Mouse (Mus musculus) ES-E14 (cell line): ENCODE measurements around the gene Pibf1. TPM values are rescaled to one million over a fixed set of nuclear protein-coding genes. Genes with fewer than 3 reads are reported as not detected.

Experiments used
- DNase-seq: peaks from one replicate; pipeline ENCODE4 v3.0.0-alpha.2; 2013; ENCODE audit warnings: low read depth, low spot score
- H3K27ac ChIP-seq: 2 replicates; pipeline ENCODE4 v1.5.1; 2012; ENCODE audit warnings: low read depth, mild to moderate bottlenecking, low read length, moderate library complexity, mixed read lengths; ENCODE audit not compliant: poor library complexity, insufficient read depth, severe bottlenecking
- H3K36me3 ChIP-seq: 2 replicates; pipeline ENCODE4 v1.6.1; 2012; ENCODE audit warnings: mild to moderate bottlenecking, low read length, moderate library complexity, mixed read lengths; ENCODE audit not compliant: control insufficient read depth, poor library complexity, insufficient read depth, severe bottlenecking
- H3K4me1 ChIP-seq, 2 experiments: fragments of 150-350 bp in 1 of 2; sonication (generic) in 1 of 2; 2 replicates each; pipeline ENCODE4 v1.6.1; 2012; ENCODE audit warnings: low read length in 2 of 2, mild to moderate bottlenecking in 1 of 2, mixed read lengths in 1 of 2; ENCODE audit not compliant: control insufficient read depth in 2 of 2, insufficient read depth in 2 of 2, poor library complexity in 1 of 2
- H3K4me3 ChIP-seq, 2 experiments: fragments of 150-350 bp in 1 of 2; sonication (generic) in 1 of 2; 2 replicates each; pipeline ENCODE4 v1.5.1; 2012; ENCODE audit warnings: low read length in 2 of 2, low read depth in 1 of 2, mild to moderate bottlenecking in 1 of 2, mixed read lengths in 1 of 2; ENCODE audit not compliant: insufficient read depth in 1 of 2, poor library complexity in 1 of 2, severe bottlenecking in 1 of 2
- H3K9ac ChIP-seq: 2 replicates; pipeline ENCODE4 v1.6.1; 2012; ENCODE audit warnings: low read depth, mild to moderate bottlenecking, low read length, mixed read lengths; ENCODE audit not compliant: poor library complexity, insufficient read depth, severe bottlenecking
- H3K9me3 ChIP-seq: fragments of 150-350 bp; sonication (generic); 2 replicates; pipeline ENCODE4 v1.6.1; 2012; ENCODE audit warnings: low read depth, mild to moderate bottlenecking, low read length; ENCODE audit not compliant: control insufficient read depth, insufficient read depth
- CHD2 ChIP-seq: IDR thresholded peaks from 2 replicates; pipeline ENCODE4 v1.6.1; 2014; ENCODE audit warnings: mild to moderate bottlenecking, low read depth, low read length, inconsistent platforms
- HCFC1 ChIP-seq: IDR thresholded peaks from 2 replicates; pipeline ENCODE4 v1.6.1; 2012; ENCODE audit warnings: low read length, inconsistent platforms, borderline replicate concordance; ENCODE audit not compliant: insufficient read depth
- MAFK ChIP-seq: IDR thresholded peaks from 2 replicates; pipeline ENCODE4 v1.6.1; 2014; ENCODE audit warnings: mild to moderate bottlenecking, low read depth, low read length, inconsistent platforms; ENCODE audit not compliant: insufficient read depth
- ZC3H11A ChIP-seq: IDR thresholded peaks from 2 replicates; pipeline ENCODE4 v1.6.1; 2012; ENCODE audit warnings: low read depth, mild to moderate bottlenecking, inconsistent platforms, low read length, borderline replicate concordance
- ZNF384 ChIP-seq: IDR thresholded peaks from 2 replicates; pipeline ENCODE4 v1.6.1; 2012; ENCODE audit warnings: low read depth, low read length, inconsistent platforms
- in situ Hi-C, 2 experiments: fragments of 600-800 bp; cut with MboI; formaldehyde crosslinking; loops; one replicate each; pipeline ENCODE4 v1.15.1; 2025; ENCODE audit warnings: low sequenced_read_pairs in 2 of 2, inconsistent platforms in 1 of 2; ENCODE audit not compliant: unreplicated experiment in 2 of 2
- total RNA-seq: library from RNA; depleted of rRNA; stranded (reverse); fragments of 300-350 nt; gene quantifications from 2 replicates; pipeline ENCODE4 v1.2.3, GENCODE M21; 2012

Pibf1 gene
- total RNA-seq, 1 experiment: 12.9 TPM

GRCm38 (mm10) chr14:99240563-99240962 is 141.3 kb downstream of the Pibf1 start:
- no peak for TF ChIP-seq MAFK
- TF ChIP-seq ZC3H11A: no peak
- TF ChIP-seq CHD2: no peak
- no peak for TF ChIP-seq ZNF384
- TF ChIP-seq HCFC1: no peak
- DNase-seq: no peak
- Histone ChIP-seq H3K36me3 (no peaks in the 10 kb centered on the region), H3K4me3 (no peak overlapping the region), H3K4me1 (peaks cover 0 to 2% of the 10 kb centered on the region in 2 experiments; a peak in 1 of 4 replicates), H3K9me3 (no peaks in the 10 kb centered on the region), H3K27ac (no peak overlapping the region), H3K9ac (no peak overlapping the region)
- in situ Hi-C loops: no loop called here

DNA sequence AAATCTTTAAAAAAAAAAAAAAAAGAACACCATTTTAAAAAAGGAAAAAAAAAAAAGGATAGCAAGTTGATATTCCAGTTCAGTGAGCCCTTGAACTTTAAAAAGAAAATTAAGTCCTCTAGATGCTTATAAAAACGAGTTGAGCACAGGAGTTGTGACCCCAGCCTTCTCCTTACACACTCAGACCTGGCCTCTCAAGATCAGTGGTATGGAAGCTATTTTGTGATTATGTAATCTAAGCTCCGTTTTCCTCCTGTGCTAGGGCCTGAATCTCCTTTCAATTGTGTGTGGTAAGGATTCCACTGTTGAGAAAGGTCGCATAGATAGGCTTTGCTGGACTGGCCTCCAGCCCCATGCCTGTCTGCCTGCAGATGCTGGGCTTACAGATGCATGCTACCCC is 145.3 kb downstream of the Pibf1 start:
- Histone ChIP-seq H3K9ac (no peak overlapping the region), H3K9me3 (no peaks in the 10 kb centered on the region), H3K36me3 (no peaks in the 10 kb centered on the region), H3K4me3 (no peak overlapping the region), H3K27ac (no peak overlapping the region), H3K4me1 (peaks cover 2% of the 10 kb centered on the region in 2 experiments; a peak in 2 of 4 replicates)
- TF ChIP-seq MAFK (no peak), ZC3H11A (no peak), ZNF384 (no peak), HCFC1 (no peak), CHD2 (no peak)
- in situ Hi-C loops: no loop called here
- no peak for DNase-seq

GRCm38 (mm10) chr14:99262026-99262425 is 162.8 kb downstream of the Pibf1 start:
- TF ChIP-seq CHD2 (no peak), ZNF384 (no peak), HCFC1 (no peak), MAFK (no peak), ZC3H11A (no peak)
- Histone ChIP-seq H3K4me3 (no peak overlapping the region), H3K27ac (no peak overlapping the region), H3K9me3 (no peaks in the 10 kb centered on the region), H3K36me3 (no peaks in the 10 kb centered on the region), H3K4me1 (peaks cover 6 to 11% of the 10 kb centered on the region in 2 experiments; a peak in 3 of 4 replicates), H3K9ac (no peak overlapping the region)
- in situ Hi-C loops: no loop called here
- no peak for DNase-seq

GRCm38 (mm10) chr14:99263816-99264215 is 164.6 kb downstream of the Pibf1 start:
- TF ChIP-seq ZC3H11A (no peak), CHD2 (no peak), MAFK (no peak), HCFC1 (no peak), ZNF384 (no peak)
- Histone ChIP-seq H3K27ac (no peak overlapping the region), H3K9ac (no peak overlapping the region), H3K9me3 (no peaks in the 10 kb centered on the region), H3K4me3 (no peak overlapping the region), H3K36me3 (no peaks in the 10 kb centered on the region), H3K4me1 (peaks cover 6 to 13% of the 10 kb centered on the region in 2 experiments; a peak in 3 of 4 replicates)
- no peak for DNase-seq
- in situ Hi-C loops: no loop called here

DNA sequence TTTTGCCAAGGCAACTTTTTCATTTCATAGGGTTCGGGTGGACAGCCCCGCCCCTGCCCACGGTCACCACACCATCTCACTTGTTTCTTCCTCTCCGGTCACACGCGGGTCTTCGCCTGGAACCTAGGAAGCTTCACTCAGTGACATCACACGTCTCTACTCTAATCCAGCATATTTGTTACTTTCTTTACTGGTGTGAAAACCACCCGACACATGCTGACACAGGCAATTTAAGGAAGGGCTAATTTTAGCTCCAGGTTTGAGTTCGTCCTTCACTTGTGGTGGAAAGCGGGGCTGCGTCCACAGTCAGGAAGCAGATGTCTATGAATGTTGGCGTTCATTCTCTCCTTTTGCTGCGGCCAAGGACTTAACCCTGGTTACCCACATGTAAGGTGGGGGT is 166.6 kb downstream of the Pibf1 start:
- no peak overlapping the region for H3K4me3 ChIP-seq
- H3K9ac ChIP-seq: no peak overlapping the region
- in situ Hi-C loops: no loop called here
- TF ChIP-seq ZC3H11A (no peak), MAFK (peak; percentile 53; the same call in 1 of the 2 replicates)
- no peaks in the 10 kb centered on the region for H3K9me3 ChIP-seq
- no peaks in the 10 kb centered on the region for H3K36me3 ChIP-seq
- H3K4me1 ChIP-seq: peaks cover 6 to 13% of the 10 kb centered on the region in 2 experiments; a peak in 3 of 4 replicates
- DNase-seq: no peak
- no peak overlapping the region for H3K27ac ChIP-seq
